Mouse (Mus musculus): ENCODE measurements around the gene Hspb7. TPM values are rescaled to one million over a fixed set of nuclear protein-coding genes. Genes with fewer than 3 reads are reported as not detected.

The Hspb7 gene
- polyA plus RNA-seq, 1 experiment = 11.3 TPM

GRCm38 (mm10) chr4:141415924-141416323, 4.7 kb upstream of the Hspb7 start, which contains the start of gene Clcnkb:
TSS of gene Clcnkb (minus strand) at chr4:141416014.
- DNase-seq (ENCODE audit: low read depth, low spot score) = no peak
- WGBS = 42% methylated on average over 7 of the region's 7 CpGs

- DNase-seq (ENCODE audit: low read depth, low spot score) = no peak
- WGBS = 55% methylated on average over 27 of the region's 27 CpGs
Measured at GRCm38 (mm10) chr4:141419398-141420191, 984 bp upstream of the Hspb7 start.

GRCm38 (mm10) chr4:141420886-141421285, 307 bp downstream of the Hspb7 start:
- WGBS = 50% methylated on average over 9 of the region's 9 CpGs
- DNase-seq (ENCODE audit: low read depth, low spot score) = no peak

GRCm38 (mm10) chr4:141421423-141421822, 844 bp downstream of the Hspb7 start:
- 57% methylated on average over 14 of the region's 14 CpGs for WGBS
- DNase-seq (ENCODE audit: low read depth, low spot score) = no peak

- no peak for DNase-seq (ENCODE audit: low read depth, low spot score)
- 70% methylated on average over 5 of the region's 5 CpGs for WGBS
Measured at GRCm38 (mm10) chr4:141422841-141423240, 2.3 kb downstream of the Hspb7 start.

GRCm38 (mm10) chr4:141423288-141423687, 2.7 kb downstream of the Hspb7 start:
- DNase-seq (ENCODE audit: low read depth, low spot score) = no peak
- 64% methylated on average over 5 of the region's 5 CpGs for WGBS

GRCm38 (mm10) chr4:141423691-141424431, 3.3 kb downstream of the Hspb7 start:
- 92% methylated on average over 13 of the region's 13 CpGs for WGBS
- DNase-seq (ENCODE audit: low read depth, low spot score) = no peak

GRCm38 (mm10) chr4:141425484-141426479, 5.2 kb downstream of the Hspb7 start:
- no peak for DNase-seq (ENCODE audit: low read depth, low spot score)

GRCm38 (mm10) chr4:141426796-141427745, 6.5 kb downstream of the Hspb7 start:
- WGBS = 68% methylated on average over 10 of the region's 10 CpGs
- no peak for DNase-seq (ENCODE audit: low read depth, low spot score)

More at GRCm38 (mm10) chr4:141425484-141426479, 5.2 kb downstream of the Hspb7 start:
- WGBS = 6% methylated on average over 36 of the region's 36 CpGs

GRCm38 (mm10) chr4:141427921-141428320, 7.3 kb downstream of the Hspb7 start:
- no peak for DNase-seq (ENCODE audit: low read depth, low spot score)
- WGBS = 92% methylated on average over 13 of the region's 13 CpGs

- DNase-seq (ENCODE audit: low read depth, low spot score) = no peak
- 75% methylated on average over 6 of the region's 6 CpGs for WGBS
Measured at GRCm38 (mm10) chr4:141429381-141429780, 8.8 kb downstream of the Hspb7 start.

GRCm38 (mm10) chr4:141429847-141430246, 9.3 kb downstream of the Hspb7 start:
- 59% methylated on average over 9 of the region's 9 CpGs for WGBS
- DNase-seq (ENCODE audit: low read depth, low spot score) = no peak

- peak; percentile 46 for DNase-seq (ENCODE audit: low read depth, low spot score)
- 35% methylated on average over 9 of the region's 9 CpGs for WGBS
Measured at GRCm38 (mm10) chr4:141430997-141431396, 10.4 kb downstream of the Hspb7 start.

- WGBS = 41% methylated on average over 14 of the region's 14 CpGs
- no peak for DNase-seq (ENCODE audit: low read depth, low spot score)
Measured at GRCm38 (mm10) chr4:141432666-141433065, 12.1 kb downstream of the Hspb7 start.

GRCm38 (mm10) chr4:141433191-141433590, 12.6 kb downstream of the Hspb7 start:
- no peak for DNase-seq (ENCODE audit: low read depth, low spot score)
- 75% methylated on average over 18 of the region's 18 CpGs for WGBS

GRCm38 (mm10) chr4:141435974-141436373, 15.4 kb downstream of the Hspb7 start, which contains the start of gene Srarp:
TSS of gene Srarp (minus strand) at chr4:141436105.
- DNase-seq (ENCODE audit: low read depth, low spot score) = no peak
- WGBS = 92% methylated on average over 1 of the region's 1 CpGs

- 44% methylated on average over 12 of the region's 12 CpGs for WGBS
- no peak for DNase-seq (ENCODE audit: low read depth, low spot score)
Measured at GRCm38 (mm10) chr4:141439083-141439803, 18.7 kb downstream of the Hspb7 start.

- peak; percentile 33 for DNase-seq (ENCODE audit: low read depth, low spot score)
Measured at GRCm38 (mm10) chr4:141440877-141441276, 20.3 kb downstream of the Hspb7 start.
